Mouse (Mus musculus) heart, embryonic 13.5 days (tissue): Measurements from ENCODE around the gene Tgfbrap1. TPM values are rescaled to one million over a fixed set of nuclear protein-coding genes. Genes with fewer than 3 reads are reported as not detected.

Experiments used
- ATAC-seq: fragments of 200-750 bp; cut with Nextera tagmentation; 2 replicates; pipeline ENCODE4 v1.8.0; 2017; ENCODE audit warnings: moderate TSS enrichment; ENCODE audit not compliant: insufficient number of reproducible peaks, low FRiP score, low TSS enrichment; ENCODE audit errors: extremely low read depth
- H3K27ac ChIP-seq: fragments of 300-500 bp; sonication (generic); replicated peaks from 2 replicates; pipeline ENCODE4 v1.5.1; 2015; ENCODE audit warnings: moderate library complexity, mild to moderate bottlenecking, inconsistent platforms
- H3K27me3 ChIP-seq: fragments of 300-500 bp; sonication (generic); replicated peaks from 2 replicates; pipeline ENCODE4 v1.6.1; 2015; ENCODE audit warnings: mild to moderate bottlenecking, inconsistent platforms
- H3K36me3 ChIP-seq: fragments of 300-500 bp; sonication (generic); 2 replicates; pipeline ENCODE4 v1.6.1; 2015; ENCODE audit warnings: mild to moderate bottlenecking, inconsistent platforms
- H3K4me1 ChIP-seq: fragments of 300-500 bp; sonication (generic); 2 replicates; pipeline ENCODE4 v1.6.1; 2015; ENCODE audit warnings: inconsistent platforms
- H3K4me2 ChIP-seq: fragments of 300-500 bp; sonication (generic); 2 replicates; pipeline ENCODE4 v1.6.1; 2015; ENCODE audit warnings: inconsistent platforms, mild to moderate bottlenecking, moderate library complexity
- H3K4me3 ChIP-seq: fragments of 300-500 bp; sonication (generic); 2 replicates; pipeline ENCODE4 v1.5.1; 2015; ENCODE audit warnings: moderate library complexity, mild to moderate bottlenecking, inconsistent platforms
- H3K9ac ChIP-seq: fragments of 300-500 bp; sonication (generic); 2 replicates; pipeline ENCODE4 v1.6.1; 2015; ENCODE audit warnings: inconsistent platforms, mild to moderate bottlenecking, moderate library complexity
- H3K9me3 ChIP-seq: fragments of 300-500 bp; sonication (generic); 2 replicates; pipeline ENCODE4 v1.6.1; 2016; ENCODE audit warnings: inconsistent platforms
- WGBS: fragments of 180-500 bp; shearing (Covaris S2); methylation state at CpG from one replicate; pipeline ENCODE4 v1.1.7; 2015; ENCODE audit warnings: mixed read lengths; 5-methylcytosine and 5-hydroxymethylcytosine counted together
- polyA plus RNA-seq: library from polyadenylated mRNA; unstranded; fragments of >200 nt; fragmentation: Nextera tagmentation; extraction: Ambion mirVana; gene quantifications from 2 replicates; pipeline ENCODE4 v1.2.1, GENCODE M21; 2015

Tgfbrap1 gene
- polyA plus RNA-seq, 1 experiment from 2014 or later, result 7.0 TPM

DNA sequence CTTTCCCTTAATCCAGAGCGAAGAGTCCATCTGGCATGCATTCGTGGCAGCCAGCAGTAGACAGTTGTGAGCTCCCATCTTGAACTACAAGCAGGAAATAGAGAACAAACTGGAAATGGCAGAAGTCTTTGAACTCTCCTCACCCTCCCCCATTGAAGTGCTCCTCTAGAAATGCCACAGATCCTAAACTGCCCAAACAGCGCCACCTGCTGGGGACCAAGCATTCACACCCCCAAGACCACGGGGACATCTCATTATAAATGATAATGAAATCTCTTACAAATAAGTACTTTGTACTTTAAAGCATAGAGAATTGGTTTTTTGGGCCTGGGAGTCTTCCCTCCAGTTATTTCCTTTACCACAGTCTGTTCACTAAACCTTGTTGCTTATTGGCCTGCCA, 12.1 kb upstream of the Tgfbrap1 start:
- Histone ChIP-seq H3K36me3 (peaks cover 78% of the 10 kb centered on the region), H3K4me1 (peaks cover 8% of the 10 kb centered on the region), H3K27ac (no peak overlapping the region), H3K9me3 (0 out of 2 replicates have a peak, but pooled peaks cover under 1% of the 10 kb centered on the region), H3K27me3 (no peaks in the 10 kb centered on the region), H3K4me2 (no peak overlapping the region), H3K4me3 (no peak overlapping the region), H3K9ac (no peak overlapping the region)
- no peak for ATAC-seq
- WGBS, result 51% methylated on average over 4 of the region's 4 CpGs

DNA sequence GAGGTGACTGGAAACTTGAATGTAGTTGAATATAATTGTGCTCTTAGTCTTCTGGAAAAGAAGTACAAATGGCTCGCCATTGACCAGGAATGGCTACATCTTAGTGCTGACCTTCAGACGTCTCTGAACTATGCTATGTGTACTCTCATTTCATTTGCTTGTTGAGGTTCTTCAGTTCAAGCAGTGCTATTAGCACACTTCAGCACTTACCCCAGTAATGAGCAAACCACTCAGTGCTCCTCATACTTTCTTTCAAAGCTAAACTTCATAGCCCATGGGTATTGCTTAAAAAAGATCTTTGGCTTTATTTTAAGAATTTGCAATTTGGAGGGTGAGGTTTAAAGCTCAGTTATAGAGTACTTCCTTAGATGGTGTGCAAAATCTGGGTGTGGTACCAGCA, 10.3 kb upstream of the Tgfbrap1 start:
- Histone ChIP-seq H3K27me3 (no peaks in the 10 kb centered on the region), H3K4me3 (no peak overlapping the region), H3K4me2 (no peak overlapping the region), H3K9ac (no peak overlapping the region), H3K36me3 (peaks cover 71% of the 10 kb centered on the region), H3K4me1 (peaks cover 4% of the 10 kb centered on the region), H3K27ac (no peak overlapping the region), H3K9me3 (0 out of 2 replicates have a peak, but pooled peaks cover 3% of the 10 kb centered on the region)
- 69% methylated on average over 2 of the region's 2 CpGs for WGBS
- no peak for ATAC-seq

DNA sequence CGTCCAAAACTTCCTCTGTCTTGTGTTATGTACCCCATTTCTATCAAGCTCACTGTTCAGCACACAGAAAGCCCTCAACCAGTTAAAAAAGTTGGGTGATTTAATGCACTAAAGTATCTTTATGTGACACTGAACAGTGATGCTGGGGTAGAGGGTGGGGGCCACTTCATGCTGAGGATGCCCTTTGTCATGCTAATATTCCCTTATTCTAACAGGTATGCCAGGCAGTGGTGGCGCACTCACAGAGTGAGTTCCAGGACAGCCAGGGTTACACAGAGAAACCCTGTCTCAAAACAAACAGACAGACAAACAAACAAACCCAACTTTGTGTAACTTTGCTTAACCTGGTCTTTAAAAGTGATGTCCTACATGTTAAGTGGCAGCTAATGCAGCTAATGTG, 4.2 kb downstream of the Tgfbrap1 start:
- no peak overlapping the region for H3K4me2 ChIP-seq
- H3K27ac ChIP-seq, result no peak overlapping the region
- no peak overlapping the region for H3K4me3 ChIP-seq
- peaks cover 30% of the 10 kb centered on the region for H3K4me1 ChIP-seq
- H3K27me3 ChIP-seq, result no peaks in the 10 kb centered on the region
- no peak for ATAC-seq
- no peak overlapping the region for H3K9ac ChIP-seq
- WGBS, result 78% methylated on average over 2 of the region's 2 CpGs
- H3K9me3 ChIP-seq, result no peaks in the 10 kb centered on the region
- peaks cover 11% of the 10 kb centered on the region for H3K36me3 ChIP-seq

DNA sequence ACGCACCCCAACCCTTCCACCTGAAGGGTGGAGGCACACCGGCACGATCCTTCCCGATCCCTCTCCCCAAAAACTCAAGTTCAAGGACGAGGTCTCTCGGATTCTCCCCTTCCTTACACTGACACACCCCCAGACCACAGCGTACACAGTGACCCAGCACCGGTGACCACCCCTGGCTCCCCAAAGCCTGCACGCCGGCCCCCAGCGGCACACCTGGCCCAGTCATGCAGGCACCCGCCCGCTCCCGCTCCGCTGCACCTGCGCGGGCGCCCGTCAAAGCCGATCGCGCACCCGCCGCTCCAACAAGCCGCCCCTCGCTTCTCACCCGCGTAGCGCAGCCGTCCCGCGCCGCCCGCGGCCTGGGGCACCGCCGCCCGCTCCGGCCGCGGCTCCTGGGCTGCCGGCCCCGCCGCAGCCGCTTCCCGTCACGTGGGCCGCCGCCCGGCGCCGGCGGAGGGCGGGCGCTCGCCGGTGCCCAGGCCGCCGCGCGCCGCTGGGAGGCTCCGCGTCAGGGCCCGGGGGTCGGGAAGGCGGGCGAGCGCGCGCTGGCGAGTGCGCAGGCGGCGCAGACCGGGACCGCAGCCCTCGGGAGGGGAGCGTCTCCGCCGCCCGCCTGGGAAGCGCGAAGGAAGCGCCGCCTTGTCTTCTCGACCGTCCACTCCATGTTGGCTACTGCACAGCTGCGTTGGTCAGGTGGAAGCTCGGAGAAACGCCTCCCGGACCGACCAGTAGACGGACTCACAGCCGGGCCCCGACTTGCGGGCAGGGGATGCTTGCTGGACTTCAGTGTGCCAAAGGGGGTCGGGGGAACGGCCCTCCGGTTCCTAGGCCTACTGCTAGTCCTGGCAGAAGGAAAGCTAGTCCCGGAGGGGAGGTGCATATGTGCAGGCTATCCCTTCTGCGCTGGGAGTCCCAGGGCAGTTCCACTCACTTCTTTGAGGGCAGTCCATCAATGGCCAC, 6.1 kb downstream of the Tgfbrap1 start:
- H3K36me3 ChIP-seq, result peaks cover 11% of the 10 kb centered on the region
- H3K9ac ChIP-seq, result peak overlapping the region; percentile 95
- H3K4me3 ChIP-seq, result peak overlapping the region; percentile 86
- no peaks in the 10 kb centered on the region for H3K9me3 ChIP-seq
- no peaks in the 10 kb centered on the region for H3K27me3 ChIP-seq
- peak overlapping the region; percentile 93 for H3K4me2 ChIP-seq
- H3K4me1 ChIP-seq, result peaks cover 26% of the 10 kb centered on the region
- peak; percentile 77; the same call in 1 of the 2 replicates for ATAC-seq
- WGBS, result under 1% methylated on average over 101 of the region's 102 CpGs
- peak overlapping the region; percentile 76 for H3K27ac ChIP-seq

DNA sequence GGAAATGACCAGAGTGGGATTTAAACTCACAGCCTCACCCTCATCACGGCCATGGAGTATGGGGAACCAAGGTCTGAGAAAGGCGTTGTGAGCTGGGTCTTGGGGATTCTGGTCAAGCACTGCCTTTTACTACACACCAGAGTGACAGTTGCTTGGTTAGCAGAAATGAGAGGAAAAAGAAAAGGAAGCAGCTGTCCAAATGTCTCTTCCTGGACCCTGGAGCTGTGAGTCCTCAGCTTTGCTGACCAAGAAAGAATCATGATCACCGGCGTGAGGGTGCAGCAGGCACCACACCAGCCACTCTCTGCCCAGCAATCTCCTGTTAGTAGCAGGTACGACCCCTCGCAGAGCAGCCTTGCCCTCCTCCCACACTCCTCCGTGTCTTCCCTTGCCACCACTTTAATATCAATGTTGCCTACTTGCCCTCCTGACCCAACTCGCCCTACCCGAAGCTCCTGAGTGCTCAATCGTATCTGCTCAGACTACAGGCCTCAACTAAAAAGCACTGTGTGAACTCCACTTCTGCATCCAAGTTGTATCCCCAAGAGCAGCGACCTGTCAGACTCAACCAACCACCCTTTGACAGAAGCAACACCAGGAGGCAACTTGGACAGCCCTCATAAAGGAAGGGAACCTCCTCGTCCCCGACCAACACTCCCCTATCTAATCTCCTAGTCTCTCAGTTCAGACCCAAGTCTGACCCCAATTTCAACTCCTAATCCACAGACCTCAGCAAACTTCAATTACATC, 7.0 kb downstream of the Tgfbrap1 start:
- H3K27ac ChIP-seq, result peak overlapping the region; percentile 76; the same call in 1 of the 2 replicates
- ATAC-seq, result no peak
- no peaks in the 10 kb centered on the region for H3K9me3 ChIP-seq
- peak overlapping the region; percentile 95 for H3K9ac ChIP-seq
- H3K4me1 ChIP-seq, result peaks cover 23% of the 10 kb centered on the region
- H3K27me3 ChIP-seq, result no peaks in the 10 kb centered on the region
- peaks cover 11% of the 10 kb centered on the region for H3K36me3 ChIP-seq
- H3K4me2 ChIP-seq, result peak overlapping the region; percentile 93
- H3K4me3 ChIP-seq, result peak overlapping the region; percentile 86
- WGBS, result 41% methylated on average over 13 of the region's 13 CpGs

DNA sequence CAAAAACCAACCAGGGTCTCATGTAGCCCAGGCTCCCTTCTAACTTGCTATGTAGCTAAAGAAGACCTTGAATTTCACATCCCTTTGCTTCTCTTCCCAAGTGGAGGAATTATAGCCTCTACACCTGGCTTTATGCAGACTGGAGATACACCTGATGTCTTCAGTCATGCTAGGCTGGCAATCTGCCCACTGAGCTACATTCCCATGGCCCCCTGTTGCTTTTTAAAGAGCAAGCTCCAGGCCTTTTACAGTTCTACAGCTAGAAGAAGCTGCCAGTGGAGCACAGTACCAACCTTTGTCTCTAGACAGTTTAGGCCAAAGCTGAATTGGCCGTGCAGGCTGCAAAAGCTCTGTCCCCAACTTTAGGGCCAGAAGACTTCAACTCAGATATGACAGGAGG, 8.0 kb downstream of the Tgfbrap1 start:
- H3K4me3 ChIP-seq, result no peak overlapping the region
- H3K4me2 ChIP-seq, result no peak overlapping the region
- H3K4me1 ChIP-seq, result peaks cover 23% of the 10 kb centered on the region
- H3K27me3 ChIP-seq, result no peaks in the 10 kb centered on the region
- peaks cover 6% of the 10 kb centered on the region for H3K36me3 ChIP-seq
- no peak overlapping the region for H3K9ac ChIP-seq
- 64% methylated on average over 1 of the region's 1 CpGs for WGBS
- no peak for ATAC-seq
- H3K27ac ChIP-seq, result no peak overlapping the region
- H3K9me3 ChIP-seq, result no peaks in the 10 kb centered on the region

DNA sequence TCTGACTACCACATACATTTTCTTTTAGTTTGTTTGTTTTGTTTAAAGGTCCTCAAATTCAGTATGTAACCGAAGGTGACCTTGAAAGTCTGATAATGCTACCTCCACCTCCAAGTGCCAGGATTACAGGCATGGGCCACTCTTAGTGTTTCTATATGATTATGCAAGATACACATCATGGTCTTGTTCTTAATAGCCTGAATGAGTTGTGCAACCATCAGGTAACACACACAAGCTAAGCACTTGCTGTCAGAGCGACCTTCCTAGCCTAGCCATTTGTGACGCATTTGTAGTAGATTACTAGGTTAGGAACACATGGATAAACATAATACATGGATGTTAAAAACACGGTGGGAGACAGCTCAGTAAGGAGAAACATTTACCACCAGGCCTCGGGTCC, 15.5 kb downstream of the Tgfbrap1 start:
- ATAC-seq, result no peak
- 75% methylated on average over 5 of the region's 5 CpGs for WGBS
- Histone ChIP-seq H3K4me1 (no peaks in the 10 kb centered on the region), H3K4me2 (no peak overlapping the region), H3K27me3 (no peaks in the 10 kb centered on the region), H3K27ac (no peak overlapping the region), H3K9me3 (0 out of 2 replicates have a peak, but pooled peaks cover 3% of the 10 kb centered on the region), H3K4me3 (no peak overlapping the region), H3K36me3 (peaks cover 6% of the 10 kb centered on the region), H3K9ac (no peak overlapping the region)

DNA sequence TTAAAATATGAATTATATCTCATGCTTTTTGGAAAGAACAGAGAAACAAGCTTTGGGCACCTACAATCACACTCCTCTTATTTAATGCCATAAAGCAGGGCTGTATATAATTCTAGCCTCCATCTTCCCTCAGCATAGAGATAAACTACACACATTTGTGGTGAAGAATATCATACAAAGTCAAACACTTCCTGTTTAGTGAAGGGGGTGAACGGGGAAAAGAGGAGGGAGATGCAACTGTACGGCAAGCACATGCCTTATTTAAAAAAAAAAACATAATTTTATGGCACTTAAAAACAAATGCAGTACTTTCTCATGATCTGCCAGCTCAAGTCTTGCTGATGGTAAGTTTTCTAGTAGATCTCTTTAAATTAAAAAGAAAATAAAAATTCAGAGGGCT, 20.3 kb downstream of the Tgfbrap1 start:
- Histone ChIP-seq H3K4me2 (no peak overlapping the region), H3K4me3 (no peak overlapping the region), H3K9me3 (no peaks in the 10 kb centered on the region), H3K4me1 (no peaks in the 10 kb centered on the region), H3K36me3 (peaks cover 26% of the 10 kb centered on the region), H3K27ac (no peak overlapping the region), H3K9ac (no peak overlapping the region), H3K27me3 (no peaks in the 10 kb centered on the region)
- no peak for ATAC-seq
- WGBS, result 65% methylated on average over 2 of the region's 2 CpGs

DNA sequence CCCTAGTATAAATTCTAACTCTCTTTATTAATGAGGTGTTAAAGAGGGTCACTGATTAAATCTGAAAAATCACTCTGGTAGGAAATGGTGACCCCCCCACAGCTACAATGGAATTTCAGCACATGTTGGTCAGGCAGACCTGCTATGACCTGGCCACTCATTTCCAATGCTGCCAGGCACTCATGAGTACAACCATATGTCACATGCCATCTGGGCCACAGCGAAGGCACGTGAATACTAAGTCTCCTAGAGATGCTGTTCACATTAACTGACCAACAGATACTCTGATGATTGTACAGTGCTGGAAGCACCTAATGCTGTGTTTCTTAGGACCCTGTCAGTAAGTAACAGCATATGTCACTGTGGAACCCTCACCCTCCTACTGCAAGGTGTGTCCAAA, 23.6 kb downstream of the Tgfbrap1 start:
- Histone ChIP-seq H3K27me3 (no peaks in the 10 kb centered on the region), H3K4me2 (no peak overlapping the region), H3K4me3 (no peak overlapping the region), H3K9me3 (no peaks in the 10 kb centered on the region), H3K36me3 (peaks cover 52% of the 10 kb centered on the region), H3K4me1 (no peaks in the 10 kb centered on the region), H3K27ac (no peak overlapping the region), H3K9ac (no peak overlapping the region)
- ATAC-seq, result no peak
- 94% methylated on average over 2 of the region's 2 CpGs for WGBS

DNA sequence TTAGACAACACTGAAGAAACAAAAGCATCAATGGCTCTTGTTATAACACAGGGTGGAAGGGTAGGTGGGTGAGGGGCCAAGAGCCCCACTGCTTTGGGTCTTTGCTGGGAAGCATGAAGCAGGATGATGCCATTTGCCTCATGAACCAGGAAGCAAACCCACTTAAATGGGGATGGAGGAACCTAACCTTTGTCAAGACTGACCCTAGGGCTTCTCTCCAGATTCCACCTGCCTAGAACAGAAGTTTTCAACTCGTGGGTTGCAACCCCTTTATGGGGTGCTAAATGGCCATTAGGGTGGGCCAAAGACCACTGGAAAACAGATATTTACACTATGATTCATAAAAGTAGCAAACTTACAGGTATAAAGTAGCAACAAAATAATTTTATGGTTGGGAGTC, 25.9 kb downstream of the Tgfbrap1 start:
- 68% methylated on average over 1 of the region's 1 CpGs for WGBS
- no peaks in the 10 kb centered on the region for H3K27me3 ChIP-seq
- no peak overlapping the region for H3K4me3 ChIP-seq
- H3K9me3 ChIP-seq, result no peaks in the 10 kb centered on the region
- H3K36me3 ChIP-seq, result peaks cover 60% of the 10 kb centered on the region
- H3K27ac ChIP-seq, result no peak overlapping the region
- H3K4me1 ChIP-seq, result no peaks in the 10 kb centered on the region
- no peak overlapping the region for H3K4me2 ChIP-seq
- ATAC-seq, result no peak
- no peak overlapping the region for H3K9ac ChIP-seq

DNA sequence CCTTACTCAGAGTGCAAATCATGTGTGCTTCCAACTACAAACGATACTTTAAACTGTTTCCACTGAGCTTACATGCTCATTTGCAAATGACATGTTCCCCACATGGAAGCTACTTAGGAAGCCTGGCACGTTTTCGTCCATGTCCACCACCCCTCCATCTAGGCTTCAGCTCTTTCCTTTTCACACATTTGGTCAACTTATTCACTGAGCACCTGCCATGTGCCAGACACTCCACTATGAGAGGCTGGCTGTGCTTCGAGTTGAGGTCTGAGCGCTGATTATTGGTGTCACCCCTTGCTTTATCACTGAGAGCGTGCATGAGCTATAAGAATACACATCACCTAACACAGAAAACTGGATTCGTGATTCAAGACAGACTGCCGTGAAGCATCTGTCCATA, 26.4 kb downstream of the Tgfbrap1 start:
- Histone ChIP-seq H3K36me3 (peaks cover 65% of the 10 kb centered on the region), H3K27ac (no peak overlapping the region), H3K4me3 (no peak overlapping the region), H3K9me3 (no peaks in the 10 kb centered on the region), H3K27me3 (no peaks in the 10 kb centered on the region), H3K4me1 (no peaks in the 10 kb centered on the region), H3K4me2 (no peak overlapping the region), H3K9ac (no peak overlapping the region)
- no peak for ATAC-seq
- WGBS, result 83% methylated on average over 8 of the region's 8 CpGs
